Mouse (Mus musculus): Measurements from ENCODE around the gene Prmt1. TPM values are rescaled to one million over a fixed set of nuclear protein-coding genes. Genes with fewer than 3 reads are reported as not detected.

Gene Prmt1
- polyA plus RNA-seq, 1 experiment from 2014 or later: 236 TPM

DNA sequence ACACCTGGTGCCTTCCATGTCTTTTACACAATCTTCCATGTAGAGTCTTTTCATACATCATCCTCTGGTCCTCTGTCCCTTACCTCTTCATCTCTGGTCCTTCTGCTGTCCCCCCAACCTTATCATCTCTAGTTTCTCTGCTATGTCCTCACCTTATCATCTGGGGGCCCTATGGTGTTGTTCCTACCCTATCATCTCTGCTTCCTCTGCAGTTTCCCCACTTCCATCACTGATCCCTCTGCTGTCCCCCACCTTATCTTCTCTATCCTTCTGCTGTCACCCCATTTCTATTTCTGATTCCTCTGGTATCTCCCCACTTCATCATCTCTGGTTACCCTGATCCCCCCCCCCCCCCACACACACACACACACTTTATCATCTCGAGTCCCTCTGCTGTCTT, 57.8 kb downstream of the Prmt1 start:
- Histone ChIP-seq H3K4me1 (ENCODE audit: control insufficient read depth, insufficient read depth, low read length) (peaks cover 19% of the 10 kb centered on the region), H3K27me3 (ENCODE audit: control insufficient read depth, insufficient read depth, low read length) (no peaks in the 10 kb centered on the region), H3K4me3 (replicated peaks; ENCODE audit: low read depth, low read length) (peak overlapping the region; percentile 99), H3K36me3 (ENCODE audit: control insufficient read depth, insufficient read depth, low read length) (peaks cover 18% of the 10 kb centered on the region), H3K4me2 (ENCODE audit: low read length) (peak overlapping the region; percentile 72), H3K9me3 (ENCODE audit: control insufficient read depth, low read length) (no peaks in the 10 kb centered on the region), H3K9ac (replicated peaks; ENCODE audit: low read length) (peak overlapping the region; percentile 92), H3K27ac (replicated peaks; ENCODE audit: low read depth, low read length) (peak overlapping the region; percentile 84)
- no peak for ATAC-seq (ENCODE audit: low FRiP score, low TSS enrichment)
- no peak for DNase-seq
- WGBS: 0% methylated on average over 1 of the region's 1 CpGs

Small RNAs within 50 kb of the gene (microRNA-seq; reads per million reads assigned to microRNA genes)
- gene Mir7054: 0.59 reads per million

Other genes starting within 250 kb of the Prmt1 start
- gene Vrk3, start 238.2 kb downstream of the Prmt1 start, polyA plus RNA-seq (2014; fragmentation: Nextera tagmentation; extraction: Ambion mirVana): 22.6 and 26.8 TPM in 2 replicates
- gene Zfp473, start 235.5 kb downstream of the Prmt1 start, polyA plus RNA-seq (2014; fragmentation: Nextera tagmentation; extraction: Ambion mirVana): 0.58 and 0.89 TPM in 2 replicates
- gene Nup62, start 170.5 kb downstream of the Prmt1 start, polyA plus RNA-seq (2014; fragmentation: Nextera tagmentation; extraction: Ambion mirVana): 29.1 and 35.2 TPM in 2 replicates
- gene Il4i1, start 170.2 kb downstream of the Prmt1 start, polyA plus RNA-seq (2014; fragmentation: Nextera tagmentation; extraction: Ambion mirVana): 0.97 and 1.4 TPM in 2 replicates
- gene Atf5, start 169.9 kb downstream of the Prmt1 start, polyA plus RNA-seq (2014; fragmentation: Nextera tagmentation; extraction: Ambion mirVana): 2.2 and 2.8 TPM in 2 replicates
- 61.9 and 63.7 TPM in 2 replicates for gene Akt1s1, start 137.6 kb downstream of the Prmt1 start, polyA plus RNA-seq (2014; fragmentation: Nextera tagmentation; extraction: Ambion mirVana)
- 107 and 122 TPM in 2 replicates for gene Tbc1d17, start 137.5 kb downstream of the Prmt1 start, polyA plus RNA-seq (2014; fragmentation: Nextera tagmentation; extraction: Ambion mirVana)
- 28.8 and 30.4 TPM in 2 replicates for gene Pnkp, start 129.4 kb downstream of the Prmt1 start, polyA plus RNA-seq (2014; fragmentation: Nextera tagmentation; extraction: Ambion mirVana)
- gene Ptov1, start 116.8 kb downstream of the Prmt1 start, polyA plus RNA-seq (2014; fragmentation: Nextera tagmentation; extraction: Ambion mirVana): 480 and 508 TPM in 2 replicates
- gene Med25, start 93.9 kb downstream of the Prmt1 start, polyA plus RNA-seq (2014; fragmentation: Nextera tagmentation; extraction: Ambion mirVana): 114 and 128 TPM in 2 replicates
- gene Fuz, start 90.5 kb downstream of the Prmt1 start, polyA plus RNA-seq (2014; fragmentation: Nextera tagmentation; extraction: Ambion mirVana): 16.7 and 17.2 TPM in 2 replicates
- 124 and 133 TPM in 2 replicates for gene Ap2a1, start 57.1 kb downstream of the Prmt1 start, polyA plus RNA-seq (2014; fragmentation: Nextera tagmentation; extraction: Ambion mirVana)
- gene Tsks, start 43.4 kb downstream of the Prmt1 start, polyA plus RNA-seq (2014; fragmentation: Nextera tagmentation; extraction: Ambion mirVana): not detected in 2 replicates
- 50.1 and 52.3 TPM in 2 replicates for gene Cpt1c, start 11.7 kb downstream of the Prmt1 start, polyA plus RNA-seq (2014; fragmentation: Nextera tagmentation; extraction: Ambion mirVana)
- 46.7 and 54.0 TPM in 2 replicates for gene Irf3, start 11.1 kb upstream of the Prmt1 start, polyA plus RNA-seq (2014; fragmentation: Nextera tagmentation; extraction: Ambion mirVana)
- gene Bcl2l12, start 12.1 kb upstream of the Prmt1 start, polyA plus RNA-seq (2014; fragmentation: Nextera tagmentation; extraction: Ambion mirVana): 11.8 and 15.4 TPM in 2 replicates
- 60.6 and 61.2 TPM in 2 replicates for gene Scaf1, start 29.8 kb upstream of the Prmt1 start, polyA plus RNA-seq (2014; fragmentation: Nextera tagmentation; extraction: Ambion mirVana)
- 9.7 and 13.2 TPM in 2 replicates for gene Rras, start 31.4 kb upstream of the Prmt1 start, polyA plus RNA-seq (2014; fragmentation: Nextera tagmentation; extraction: Ambion mirVana)
- 19.5 and 21.4 TPM in 2 replicates for gene Prr12, start 66.3 kb upstream of the Prmt1 start, polyA plus RNA-seq (2014; fragmentation: Nextera tagmentation; extraction: Ambion mirVana)
- gene Nosip, start 75.9 kb upstream of the Prmt1 start, polyA plus RNA-seq (2014; fragmentation: Nextera tagmentation; extraction: Ambion mirVana): 55.3 and 65.9 TPM in 2 replicates
- gene Prrg2, start 76.1 kb upstream of the Prmt1 start, polyA plus RNA-seq (2014; fragmentation: Nextera tagmentation; extraction: Ambion mirVana): 10.1 and 12.2 TPM in 2 replicates
- 31.2 and 59.3 TPM in 2 replicates for gene Rcn3, start 105.7 kb upstream of the Prmt1 start, polyA plus RNA-seq (2014; fragmentation: Nextera tagmentation; extraction: Ambion mirVana)
- 4.8 and 21.8 TPM in 2 replicates for gene Fcgrt, start 117.3 kb upstream of the Prmt1 start, polyA plus RNA-seq (2014; fragmentation: Nextera tagmentation; extraction: Ambion mirVana)
- gene Rps11, start 137.9 kb upstream of the Prmt1 start, polyA plus RNA-seq (2014; fragmentation: Nextera tagmentation; extraction: Ambion mirVana): 915 and 960 TPM in 2 replicates
- 746 and 846 TPM in 2 replicates for gene Rpl13a, start 142.2 kb upstream of the Prmt1 start, polyA plus RNA-seq (2014; fragmentation: Nextera tagmentation; extraction: Ambion mirVana)
- gene Gm45713, start 149.7 kb upstream of the Prmt1 start, polyA plus RNA-seq (2014; fragmentation: Nextera tagmentation; extraction: Ambion mirVana): 0.53 TPM in 1 of 2 replicates, not detected in the other
- gene Flt3l, start 149.9 kb upstream of the Prmt1 start, polyA plus RNA-seq (2014; fragmentation: Nextera tagmentation; extraction: Ambion mirVana): 0.50 and 1.4 TPM in 2 replicates
- 92.8 and 96.2 TPM in 2 replicates for gene Pih1d1, start 167.7 kb upstream of the Prmt1 start, polyA plus RNA-seq (2014; fragmentation: Nextera tagmentation; extraction: Ambion mirVana)
- gene Aldh16a1, start 168.0 kb upstream of the Prmt1 start, polyA plus RNA-seq (2014; fragmentation: Nextera tagmentation; extraction: Ambion mirVana): 21.2 and 24.1 TPM in 2 replicates
- 0.39 and 0.62 TPM in 2 replicates for gene Slc17a7, start 177.4 kb upstream of the Prmt1 start, polyA plus RNA-seq (2014; fragmentation: Nextera tagmentation; extraction: Ambion mirVana)
- not detected in 2 replicates for gene Gfy, start 193.0 kb upstream of the Prmt1 start, polyA plus RNA-seq (2014; fragmentation: Nextera tagmentation; extraction: Ambion mirVana)
- 0.68 and 1.4 TPM in 2 replicates for gene Pth2, start 194.4 kb upstream of the Prmt1 start, polyA plus RNA-seq (2014; fragmentation: Nextera tagmentation; extraction: Ambion mirVana)
- 0.33 and 0.34 TPM in 2 replicates for gene Ccdc155, start 218.3 kb upstream of the Prmt1 start, polyA plus RNA-seq (2014; fragmentation: Nextera tagmentation; extraction: Ambion mirVana)
- 2.4 and 2.7 TPM in 2 replicates for gene Dkkl1, start 225.6 kb upstream of the Prmt1 start, polyA plus RNA-seq (2014; fragmentation: Nextera tagmentation; extraction: Ambion mirVana)
- 38.4 and 59.7 TPM in 2 replicates for gene Tead2, start 229.2 kb upstream of the Prmt1 start, polyA plus RNA-seq (2014; fragmentation: Nextera tagmentation; extraction: Ambion mirVana)